Comparison of ENCODE assay signal across 10 mouse cellular contexts in the genomic region with DNA sequence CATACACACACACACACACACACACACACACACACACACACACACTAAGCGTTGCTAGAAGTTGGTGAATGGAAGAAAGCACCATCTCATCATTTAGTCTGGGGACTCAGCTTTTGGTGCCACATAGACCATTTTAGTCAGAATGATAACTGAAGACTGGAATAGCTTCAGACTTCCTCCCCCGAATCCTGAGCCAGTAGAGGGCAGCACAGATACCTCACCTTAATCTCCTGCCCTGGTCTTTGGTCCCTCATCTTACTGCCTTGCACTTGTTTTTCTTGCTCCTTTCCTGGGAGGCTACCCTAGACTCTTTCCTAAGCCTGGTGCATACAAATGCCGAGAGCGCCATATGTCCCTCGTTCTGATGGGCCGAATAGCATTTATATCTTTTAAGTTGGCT. TPM values are rescaled to one million over a fixed set of nuclear protein-coding genes. Genes with fewer than 3 reads are reported as not detected.
DNase-seq lines count a peak whose midpoint lies in the region; ATAC-seq and TF ChIP-seq lines count a peak whose summit lies in the region.
"Had no signal": no experiment of that assay in that cellular context is flagged by ENCODE, and none has a peak within 500 bp of the region (broad histone marks: within the 10 kb centered on the region; RNA-seq: fewer than 3 reads in every experiment).

No protein-coding gene starts in this region.

- H3K36me3 ChIP-seq in kidney, adult 2 months (ENCODE audit: control insufficient read depth, insufficient read depth, low read length): no peaks in the 10 kb centered on the region
- H3K36me3 ChIP-seq in kidney, embryonic 16.5 days (ENCODE audit: insufficient read depth, low read length): no peaks in the 10 kb centered on the region
- H3K36me3 ChIP-seq: hindbrain, embryonic 12.5 days had no signal

- H3K4me3 ChIP-seq in kidney, adult 2 months (ENCODE audit: insufficient read depth, low read depth, low read length): no peak overlapping the region
- no peak overlapping the region for H3K4me3 ChIP-seq in kidney, embryonic 16.5 days (ENCODE audit: low read length)
- H3K4me3 ChIP-seq: hindbrain, embryonic 12.5 days had no signal

- no peaks in the 10 kb centered on the region for H3K27me3 ChIP-seq in kidney, adult 2 months (replicated peaks; ENCODE audit: control insufficient read depth, insufficient read depth, low read length)
- H3K27me3 ChIP-seq in kidney, embryonic 16.5 days (ENCODE audit: insufficient read depth, low read length): no peaks in the 10 kb centered on the region
- H3K27me3 ChIP-seq: hindbrain, embryonic 12.5 days had no signal

- DNase-seq in adrenal gland, adult (ENCODE audit: inconsistent age in 2 of 2, low spot score in 1 of 2): peak; percentile 21 to 71
- no peak for DNase-seq in adrenal gland, adult 8-10 months
- DNase-seq in kidney, adult 2 months: peak; percentile 44
- peak; percentile 44 for DNase-seq in NIH3T3 (ENCODE audit: low read depth)
- peak; percentile 60 for DNase-seq in lung, postnatal 14 days
- DNase-seq in yolk sac, embryonic 10.5 days (ENCODE audit: low spot score): no peak
- no peak for DNase-seq in Muller cell, postnatal 12 days (ENCODE audit: inconsistent ontology term)
- DNase-seq: right cerebral cortex, postnatal 14 days had no signal

- TF ChIP-seq CTCF in kidney, adult 2 months (conservative IDR thresholded peaks at IDR 0.05; ENCODE audit: insufficient read depth, insufficient read length, low read depth, low read length): peak; percentile 50

- no peak for ATAC-seq in kidney, embryonic 16.5 days (ENCODE audit: low FRiP score, low TSS enrichment)

- H3K4me1 ChIP-seq in kidney, adult 2 months (ENCODE audit: control insufficient read depth, insufficient read depth, low read length): no peaks in the 10 kb centered on the region
- H3K4me1 ChIP-seq in kidney, embryonic 16.5 days (ENCODE audit: insufficient read depth, low read length): peaks cover 8% of the 10 kb centered on the region

- no peak overlapping the region for H3K9ac ChIP-seq in kidney, embryonic 16.5 days (replicated peaks; ENCODE audit: low read length)
- H3K9ac ChIP-seq: hindbrain, embryonic 12.5 days had no signal

- H3K4me2 ChIP-seq in kidney, embryonic 16.5 days (replicated peaks; ENCODE audit: low read depth, low read length): no peak overlapping the region
- H3K4me2 ChIP-seq: hindbrain, embryonic 12.5 days had no signal

- no peaks in the 10 kb centered on the region for H3K9me3 ChIP-seq in kidney, embryonic 16.5 days (ENCODE audit: low read length)

- 61% methylated on average over 6 of the region's 6 CpGs for WGBS in kidney, adult 2 months
- WGBS in kidney, embryonic 16.5 days: 56% methylated on average over 6 of the region's 6 CpGs

- H3K27ac ChIP-seq in kidney, adult 2 months (ENCODE audit: insufficient read depth, low read depth, low read length): no peak overlapping the region
- no peak overlapping the region for H3K27ac ChIP-seq in kidney, embryonic 16.5 days (ENCODE audit: low read length)
- H3K27ac ChIP-seq: hindbrain, embryonic 12.5 days had no signal

- no peak for TF ChIP-seq POLR2A in kidney, adult 2 months (IDR thresholded peaks at IDR 0.05; ENCODE audit: low read depth, low read length)

RNA-seq across cellular contexts. Expression of a gene that starts 35.3 kb away (rescaled TPM):
- total RNA-seq in adrenal gland, adult 8-10 months (2022): 10 to 100 TPM; 55.3 to 69.3 (median 59.9) TPM
- 21.3 and 26.1 TPM in 2 replicates for polyA plus RNA-seq in kidney, adult 2 months (2012; rRNA removed)
- 79.0 and 83.6 TPM in 2 replicates for polyA plus RNA-seq in kidney, embryonic 16.5 days (2015; fragmentation: Nextera tagmentation; extraction: Ambion mirVana)

RNA-seq across cellular contexts. Expression of a gene that starts 36.5 kb away (rescaled TPM):
- under 1 TPM in 1 of 4 experiments, not detected in 3; 0.35 TPM for total RNA-seq in adrenal gland, adult 8-10 months (2022)
- polyA plus RNA-seq in kidney, adult 2 months (2012; rRNA removed): 0.14 TPM in 1 of 2 replicates, not detected in the other
- not detected in 2 replicates for polyA plus RNA-seq in kidney, embryonic 16.5 days (2015; fragmentation: Nextera tagmentation; extraction: Ambion mirVana)
- polyA plus RNA-seq: hindbrain, embryonic 12.5 days had no signal

Comparison
In these comparisons a context has a peak if more than half of its experiments do, and no peak if none do; other contexts are left out.
1. DNase-seq: peak in adrenal gland, adult (2 of 2), kidney, adult 2 months (single experiment), NIH3T3 (single experiment) and lung, postnatal 14 days (single experiment); none in adrenal gland, adult 8-10 months (single experiment), yolk sac, embryonic 10.5 days (single experiment) and Muller cell, postnatal 12 days (single experiment).